ENCODE assay signal across 18 mouse cellular contexts in genomic region chr5:134166642-134167041, GRCm38 (mm10).
"Had no signal": no experiment of that assay in that cellular context is flagged by ENCODE, and none has a peak within 500 bp of the region (broad histone marks: within the 10 kb centered on the region; RNA-seq: fewer than 3 reads in every experiment).

No protein-coding gene starts in this region.

- H3K27me3 ChIP-seq: limb, embryonic 12.5 days; limb, embryonic 15.5 days; liver, embryonic 12.5 days; liver, embryonic 15.5 days; lung, embryonic 15.5 days; megakaryocyte, embryonic 14.5 days; midbrain, embryonic 13.5 days had no signal

- DNase-seq: kidney, adult 9 months; kidney, postnatal 14 days; kidney, postnatal 4 days; left cerebral cortex, postnatal 4 days; lung, adult 18-20 months; lung, postnatal 10 days; lung, postnatal 36 days had no signal

- ATAC-seq: liver, embryonic 12.5 days; midbrain, embryonic 13.5 days; midbrain, embryonic 16.5 days had no signal

- H3K27ac ChIP-seq: limb, embryonic 12.5 days; limb, embryonic 15.5 days; liver, embryonic 12.5 days; liver, embryonic 15.5 days; lung, embryonic 15.5 days; midbrain, embryonic 10.5 days; midbrain, embryonic 13.5 days; stomach, postnatal 0 days had no signal

- H3K4me2 ChIP-seq: limb, embryonic 12.5 days; limb, embryonic 15.5 days; liver, embryonic 12.5 days; liver, embryonic 15.5 days; lung, embryonic 15.5 days; midbrain, embryonic 13.5 days had no signal

- H3K4me1 ChIP-seq: limb, embryonic 12.5 days; liver, embryonic 15.5 days; midbrain, embryonic 10.5 days had no signal

- H3K9ac ChIP-seq: limb, embryonic 12.5 days; limb, embryonic 15.5 days; liver, embryonic 12.5 days; liver, embryonic 15.5 days; lung, embryonic 15.5 days; midbrain, embryonic 13.5 days had no signal

- H3K4me3 ChIP-seq: limb, embryonic 12.5 days; limb, embryonic 15.5 days; liver, embryonic 12.5 days; liver, embryonic 15.5 days; lung, embryonic 15.5 days; megakaryocyte, embryonic 14.5 days; midbrain, embryonic 10.5 days; midbrain, embryonic 13.5 days; myocyte had no signal

- H3K9me3 ChIP-seq: limb, embryonic 12.5 days; limb, embryonic 15.5 days; liver, embryonic 12.5 days; liver, embryonic 15.5 days; lung, embryonic 15.5 days; megakaryocyte, embryonic 14.5 days; midbrain, embryonic 10.5 days; midbrain, embryonic 13.5 days had no signal
